In the genomic region with DNA sequence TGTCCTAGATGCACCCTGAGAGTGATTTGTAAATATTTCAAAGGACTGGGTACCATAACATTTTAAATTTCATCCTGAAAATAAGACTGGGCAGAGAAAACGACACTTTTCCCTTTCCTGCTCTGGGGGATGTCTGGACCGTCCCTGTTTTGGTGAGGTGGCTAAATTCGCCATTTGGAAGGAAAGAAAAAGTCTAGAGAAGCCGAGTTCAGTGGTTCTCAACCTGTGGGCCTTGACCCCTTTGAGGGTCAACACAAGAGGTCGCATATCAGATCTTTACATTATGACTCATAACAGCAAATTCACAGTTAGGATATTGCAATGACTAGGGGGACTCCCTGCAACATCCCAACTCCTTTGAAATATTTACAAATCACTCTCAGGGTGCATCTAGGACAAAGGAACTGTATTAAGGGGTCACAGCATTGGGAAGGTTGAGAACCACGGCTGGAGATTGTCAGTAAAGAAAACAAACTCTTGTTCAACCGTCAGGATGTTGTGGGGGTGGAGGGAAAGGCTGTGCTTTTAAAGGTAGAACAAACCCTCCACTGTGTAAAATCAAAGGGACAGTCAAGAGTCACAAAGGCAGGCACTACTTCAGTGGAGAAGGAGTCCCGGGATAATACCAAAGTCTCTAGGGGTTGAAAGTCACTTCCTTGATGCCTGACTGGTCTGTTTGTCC, we compare ENCODE assay signal across 9 mouse cellular contexts. TPM values are rescaled to one million over a fixed set of nuclear protein-coding genes. Genes with fewer than 3 reads are reported as not detected.
A peak's percentile ranks its signal among the peaks of the same experiment; 100 is the strongest.
DNase-seq lines count a peak whose midpoint lies in the region; ATAC-seq and TF ChIP-seq lines count a peak whose summit lies in the region.
"Had no signal": no experiment of that assay in that cellular context is flagged by ENCODE, and none has a peak within 500 bp of the region (broad histone marks: within the 10 kb centered on the region; RNA-seq: fewer than 3 reads in every experiment).

No protein-coding gene starts in this region.

- H3K27me3 ChIP-seq in embryonic facial prominence, embryonic 11.5 days (ENCODE audit: control insufficient read depth, insufficient read depth, low read length): no peaks in the 10 kb centered on the region
- no peaks in the 10 kb centered on the region for H3K27me3 ChIP-seq in myocyte (ENCODE audit: control insufficient read depth, insufficient read depth, insufficient read length)

- peak overlapping the region; percentile 85; the same call in 1 of the 2 replicates for H3K27ac ChIP-seq in layer of hippocampus, adult 2 months
- no peak overlapping the region for H3K27ac ChIP-seq in embryonic facial prominence, embryonic 11.5 days (replicated peaks; ENCODE audit: low read depth, low read length)

- no peaks in the 10 kb centered on the region; the same call in 1 of the 2 replicates for H3K4me1 ChIP-seq in embryonic facial prominence, embryonic 11.5 days (ENCODE audit: control insufficient read depth, insufficient read depth, low read length)

- peaks cover 33% of the 10 kb centered on the region for H3K79me2 ChIP-seq in myocyte (ENCODE audit: control insufficient read depth, insufficient read depth)

- no peak overlapping the region for H3ac ChIP-seq in myocyte (ENCODE audit: control insufficient read depth, insufficient read length)

- no peak for ATAC-seq in embryonic facial prominence, embryonic 11.5 days (replicated peaks; ENCODE audit: insufficient number of reproducible peaks, low FRiP score, low TSS enrichment, low read depth)
- ATAC-seq: activated CD4-positive, CD25-positive, alpha-beta regulatory T cell, adult 4 months had no signal

- TF ChIP-seq POLR2A in myocyte (IDR thresholded peaks at IDR 0.05; ENCODE audit: insufficient read length, low read depth): no peak

- H3K9ac ChIP-seq in embryonic facial prominence, embryonic 11.5 days (replicated peaks; ENCODE audit: low read length): peak overlapping the region; percentile 2; the same call in 1 of the 2 replicates

- peak overlapping the region; percentile 35 for H3K4me2 ChIP-seq in embryonic facial prominence, embryonic 11.5 days (ENCODE audit: low read depth, low read length)
- H3K4me2 ChIP-seq in myocyte (ENCODE audit: low read depth): peak overlapping the region; percentile 80

- 10% methylated on average over 8 of the region's 8 CpGs for WGBS in embryonic facial prominence, embryonic 11.5 days

- no peak for DNase-seq in layer of hippocampus, adult 2 months (ENCODE audit: low spot score in 2 of 2)
- DNase-seq in layer of hippocampus, adult 9-11 months: no peak
- no peak for DNase-seq in embryonic facial prominence, embryonic 11.5 days (ENCODE audit: low spot score)
- DNase-seq in induced T-regulatory cell, adult 2 months (ENCODE audit: low read depth): peak; percentile 32
- no peak for DNase-seq in retina, postnatal 1 day
- DNase-seq in left cerebral cortex, postnatal 10 days (ENCODE audit: extremely low spot score in 1 of 2, low spot score in 2 of 2): no peak
- no peak for DNase-seq in left cerebral cortex, adult 9 months (ENCODE audit: low spot score in 2 of 2)

- peak overlapping the region; percentile 67 for H3K4me3 ChIP-seq in layer of hippocampus, adult 2 months
- peak overlapping the region; percentile 63 for H3K4me3 ChIP-seq in embryonic facial prominence, embryonic 11.5 days (ENCODE audit: low read depth, low read length)
- peak overlapping the region; percentile 99 for H3K4me3 ChIP-seq in myocyte

- TF ChIP-seq CTCF in layer of hippocampus, adult 2 months (conservative IDR thresholded peaks at IDR 0.05): no peak

- intact Hi-C loops in left cerebral cortex, postnatal 10 days (cut with DNase I): loop anchor here (5.0 kb wide), 2 partner anchors 58 to 148 kb away; no protein-coding TSS in a partner anchor

- no peaks in the 10 kb centered on the region for H3K9me3 ChIP-seq in embryonic facial prominence, embryonic 11.5 days (replicated peaks; ENCODE audit: control insufficient read depth, low read length)

- H3K36me3 ChIP-seq in embryonic facial prominence, embryonic 11.5 days (replicated peaks; ENCODE audit: control insufficient read depth, insufficient read depth, low read depth, low read length): no peaks in the 10 kb centered on the region
- peaks cover 4% of the 10 kb centered on the region for H3K36me3 ChIP-seq in myocyte (ENCODE audit: control insufficient read depth, insufficient read depth)

TF ChIP-seq in myocyte, 11 proteins besides CTCF, POLR2A, EP300 and RAD21:
- no peak for TF ChIP-seq MAX (IDR thresholded peaks at IDR 0.05; ENCODE audit: low read depth)
- TF ChIP-seq E2F4 (IDR thresholded peaks at IDR 0.05; ENCODE audit: insufficient read depth): no peak
- TF ChIP-seq SRF (IDR thresholded peaks at IDR 0.05; ENCODE audit: control insufficient read depth, insufficient read length, low read depth): no peak
- peak; percentile 12 for TF ChIP-seq POLR2AphosphoS2 (IDR thresholded peaks at IDR 0.05; ENCODE audit: insufficient read length, low read depth)

RNA-seq across cellular contexts. Expression of gene Phlda1, which starts 3.2 kb away (rescaled TPM):
- total RNA-seq in layer of hippocampus, adult 2 months (2021): 10 to 100 TPM; 16.7 to 18.3 TPM
- 25.6 and 26.9 TPM in 2 replicates for polyA plus RNA-seq in embryonic facial prominence, embryonic 11.5 days (2014; fragmentation: Nextera tagmentation; extraction: Ambion mirVana)
- polyA plus RNA-seq in myocyte (2012; fragmentation: generic; extraction: Trizol): 56.1 TPM
- total RNA-seq in left cerebral cortex, postnatal 10 days (2021): 10 to 100 TPM; 24.4 to 28.6 TPM

RNA-seq across cellular contexts. Expression of gene Nap1l1, which starts 36.2 kb away (rescaled TPM):
- 100 to 1,000 TPM; 157 to 162 TPM for total RNA-seq in layer of hippocampus, adult 2 months (2021)
- polyA plus RNA-seq in embryonic facial prominence, embryonic 11.5 days (2014; fragmentation: Nextera tagmentation; extraction: Ambion mirVana): 407 and 443 TPM in 2 replicates
- polyA plus RNA-seq in myocyte (2012; fragmentation: generic; extraction: Trizol): 130 TPM
- total RNA-seq in left cerebral cortex, postnatal 10 days (2021): 100 to 1,000 TPM; 237 to 241 TPM
